Mouse (Mus musculus) kidney, adult 2 months (tissue): Measurements from ENCODE around the gene Igf2bp1. TPM values are rescaled to one million over a fixed set of nuclear protein-coding genes. Genes with fewer than 3 reads are reported as not detected.
A peak's percentile ranks its signal among the peaks of the same experiment; 100 is the strongest.

Experiments
- DNase-seq: peaks from one replicate; pipeline ENCODE4 v3.0.0; 2021
- H3K27ac ChIP-seq: fragments of 200-500 bp; 2 replicates; pipeline ENCODE4 v1.5.1; 2012; ENCODE audit warnings: low read depth, low read length, control low read depth, inconsistent platforms; ENCODE audit not compliant: insufficient read depth
- H3K27me3 ChIP-seq: fragments of 200-500 bp; replicated peaks from 2 replicates; pipeline ENCODE4 v1.6.1; 2012; ENCODE audit warnings: mild to moderate bottlenecking, moderate library complexity, low read length, inconsistent platforms; ENCODE audit not compliant: control insufficient read depth, insufficient read depth
- H3K36me3 ChIP-seq: fragments of 200-500 bp; 2 replicates; pipeline ENCODE4 v1.6.1; 2012; ENCODE audit warnings: mild to moderate bottlenecking, moderate library complexity, low read length, inconsistent platforms; ENCODE audit not compliant: control insufficient read depth, insufficient read depth
- H3K4me1 ChIP-seq: fragments of 200-500 bp; 2 replicates; pipeline ENCODE4 v1.6.1; 2011; ENCODE audit warnings: low read length; ENCODE audit not compliant: control insufficient read depth, insufficient read depth
- H3K4me3 ChIP-seq: fragments of 200-500 bp; 2 replicates; pipeline ENCODE4 v1.5.1; 2011; ENCODE audit warnings: mild to moderate bottlenecking, low read depth, low read length, control low read depth; ENCODE audit not compliant: insufficient read depth
- CTCF ChIP-seq: fragments of 200-500 bp; conservative IDR thresholded peaks from 2 replicates; pipeline ENCODE4 v1.5.1; 2011; ENCODE audit warnings: low read depth, mild to moderate bottlenecking, control low read depth, low read length, moderate library complexity, mixed read lengths; ENCODE audit not compliant: insufficient read depth, insufficient read length
- POLR2A ChIP-seq: fragments of 200-500 bp; IDR thresholded peaks from one replicate; pipeline ENCODE4 v1.6.1; 2011; ENCODE audit warnings: low read depth, low read length, control low read depth
- WGBS: fragments of 180-500 bp; shearing (Covaris S2); methylation state at CpG from one replicate; pipeline ENCODE4 v1.1.7; 2018; 5-methylcytosine and 5-hydroxymethylcytosine counted together
- polyA plus RNA-seq: library from polyadenylated mRNA; depleted of rRNA; stranded (reverse); fragments of >200 nt; gene quantifications from 2 replicates; pipeline ENCODE4 v1.2.3, GENCODE M21; 2012

Gene Igf2bp1
- polyA plus RNA-seq, 1 experiment, result 1.1 TPM

DNA sequence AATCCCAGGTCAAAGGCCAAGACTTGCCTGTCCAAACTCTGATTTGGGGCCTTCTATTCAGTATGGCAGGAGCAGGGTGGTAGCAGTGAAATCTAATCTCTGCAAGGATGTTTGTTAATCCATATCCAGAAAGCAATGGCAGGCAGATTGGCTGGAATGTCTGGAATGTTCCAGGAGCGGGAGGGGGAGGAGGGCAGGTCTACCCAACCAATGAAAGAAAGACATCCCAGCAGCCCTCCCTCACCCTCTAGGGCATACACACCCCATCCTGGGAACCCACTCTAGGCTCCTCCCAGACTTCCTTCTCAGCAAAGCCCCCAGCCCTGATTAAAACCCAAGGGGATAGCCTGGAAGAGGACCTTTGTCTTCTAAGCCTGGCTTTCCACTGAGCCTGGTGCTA is 23.3 kb downstream of the Igf2bp1 start:
- DNase-seq, result peak; percentile 69
- peak overlapping the region; percentile 21; the same call in 1 of the 2 replicates for H3K4me3 ChIP-seq
- WGBS, result 43% methylated on average over 1 of the region's 1 CpGs
- no peaks in the 10 kb centered on the region for H3K27me3 ChIP-seq
- TF ChIP-seq POLR2A, result no peak
- no peak for TF ChIP-seq CTCF
- H3K4me1 ChIP-seq, result peaks cover 10% of the 10 kb centered on the region; the same call in 1 of the 2 replicates
- H3K27ac ChIP-seq, result no peak overlapping the region
- H3K36me3 ChIP-seq, result no peaks in the 10 kb centered on the region

DNA sequence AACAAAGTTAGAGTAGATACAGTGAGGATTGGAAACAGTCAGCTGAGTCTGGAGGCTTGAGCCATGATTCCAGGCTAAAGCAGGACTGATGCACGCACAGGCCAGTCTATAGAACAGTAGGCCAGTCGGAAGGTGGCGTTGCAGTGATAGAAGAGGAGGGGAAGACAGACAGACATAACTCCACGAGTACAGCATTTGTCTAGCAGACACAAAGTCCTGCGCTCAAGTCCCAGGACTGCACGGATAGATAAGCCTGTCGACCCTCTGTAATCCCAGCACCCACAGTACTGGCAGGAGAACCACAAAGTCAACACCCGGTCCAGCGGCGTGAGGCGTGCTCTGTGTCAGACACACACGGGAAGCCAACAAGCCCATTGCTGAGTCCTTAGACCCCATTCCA is 23.9 kb downstream of the Igf2bp1 start:
- no peak for DNase-seq
- TF ChIP-seq CTCF (no peak), POLR2A (no peak)
- 80% methylated on average over 12 of the region's 12 CpGs for WGBS
- Histone ChIP-seq H3K36me3 (no peaks in the 10 kb centered on the region), H3K4me3 (peak overlapping the region; percentile 21; the same call in 1 of the 2 replicates), H3K27me3 (no peaks in the 10 kb centered on the region), H3K27ac (no peak overlapping the region), H3K4me1 (peaks cover 10% of the 10 kb centered on the region; the same call in 1 of the 2 replicates)

DNA sequence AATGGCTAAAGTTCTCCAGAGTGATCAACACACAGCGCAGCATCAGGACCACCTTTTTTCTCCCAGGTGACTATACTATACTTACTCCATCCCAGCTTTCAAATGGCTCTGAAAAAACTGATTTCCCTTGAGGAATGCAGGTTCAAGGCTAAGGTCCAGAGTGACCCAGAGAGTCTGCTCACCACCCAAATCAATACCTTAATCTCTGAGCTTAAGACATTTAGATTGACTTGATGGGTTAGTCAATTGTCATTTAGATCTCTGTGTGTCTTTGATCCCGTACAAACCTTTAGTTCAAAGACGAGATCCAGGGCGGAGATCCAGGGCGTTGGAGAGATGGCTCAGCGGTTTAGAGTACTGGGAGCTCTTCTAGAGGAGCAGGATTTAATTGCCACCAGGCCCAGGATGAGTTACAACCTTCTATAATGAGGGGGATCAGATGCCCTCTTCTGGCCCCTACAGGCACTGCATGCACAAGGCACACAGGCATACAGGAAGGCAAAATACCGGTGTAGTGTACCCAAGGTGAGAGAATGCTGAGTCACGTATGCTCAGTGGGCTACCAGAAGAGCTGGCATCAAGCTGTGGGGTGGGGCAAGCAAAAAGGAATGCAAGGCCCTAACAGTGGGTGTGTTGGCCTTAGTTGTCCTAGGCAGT is 24.9 kb downstream of the Igf2bp1 start:
- Histone ChIP-seq H3K4me3 (no peak overlapping the region), H3K4me1 (peaks cover 10% of the 10 kb centered on the region; the same call in 1 of the 2 replicates), H3K27ac (no peak overlapping the region), H3K27me3 (no peaks in the 10 kb centered on the region), H3K36me3 (no peaks in the 10 kb centered on the region)
- peak; percentile 59 for TF ChIP-seq CTCF
- TF ChIP-seq POLR2A, result no peak
- peak; percentile 52 for DNase-seq
- 67% methylated on average over 8 of the region's 8 CpGs for whole genome bisulfite sequencing

- Histone ChIP-seq H3K27me3 (no peaks in the 10 kb centered on the region), H3K36me3 (no peaks in the 10 kb centered on the region), H3K4me3 (no peak overlapping the region), H3K4me1 (peaks cover 10% of the 10 kb centered on the region; the same call in 1 of the 2 replicates), H3K27ac (no peak overlapping the region)
- 87% methylated on average over 3 of the region's 3 CpGs for WGBS
- DNase-seq, result no peak
- TF ChIP-seq POLR2A (no peak), CTCF (0 out of 2 replicates have a peak, but pooled peaks have one; percentile 7)
These were observed 27.3 kb downstream of the Igf2bp1 start for GRCm38 (mm10) chr11:95978487-95978886.

DNA sequence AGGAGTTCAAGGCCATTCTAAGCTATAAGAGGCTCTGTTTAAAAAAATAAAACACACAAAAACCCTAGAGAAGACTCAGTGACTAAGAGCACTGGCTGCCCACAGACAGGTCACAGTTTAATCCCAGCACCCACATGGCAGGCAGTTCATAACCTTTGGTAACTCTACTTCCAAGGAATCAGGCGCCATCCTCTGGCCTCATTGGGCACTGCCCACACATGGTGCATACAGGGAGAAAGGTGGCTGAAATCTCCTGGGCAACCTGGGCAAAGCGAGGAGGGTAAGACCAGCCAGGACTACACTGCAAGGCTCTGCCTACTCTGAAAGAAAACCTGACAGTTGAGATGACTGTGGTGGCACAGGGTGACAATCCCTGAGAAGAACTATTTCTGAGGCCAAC is 29.4 kb downstream of the Igf2bp1 start:
- WGBS, result 59% methylated on average over 2 of the region's 2 CpGs
- peak; percentile 31 for DNase-seq
- no peak overlapping the region for H3K27ac ChIP-seq
- TF ChIP-seq CTCF (peak; percentile 37; the same call in 1 of the 2 replicates), POLR2A (no peak)
- no peak overlapping the region for H3K4me3 ChIP-seq
- H3K27me3 ChIP-seq, result no peaks in the 10 kb centered on the region
- H3K4me1 ChIP-seq, result peaks cover 4% of the 10 kb centered on the region; the same call in 1 of the 2 replicates
- no peaks in the 10 kb centered on the region for H3K36me3 ChIP-seq

DNA sequence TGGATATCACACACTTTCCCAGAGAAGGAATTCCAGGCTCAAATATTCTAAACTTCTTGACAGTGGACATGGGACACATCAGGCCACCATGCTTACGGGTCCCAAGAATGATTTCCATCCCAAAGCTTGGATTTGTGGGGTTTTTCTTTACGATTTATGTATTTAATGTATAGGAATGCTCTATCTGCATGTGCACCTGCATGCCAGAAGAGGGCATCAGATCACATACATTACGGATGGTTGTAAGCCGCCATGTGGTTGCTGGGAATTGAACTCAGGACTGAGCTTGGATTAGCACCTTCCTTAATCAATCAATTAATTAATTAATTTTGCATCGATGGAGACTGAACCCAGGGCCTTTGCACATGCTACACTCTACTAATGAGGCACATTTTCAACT is 30.0 kb downstream of the Igf2bp1 start:
- no peak for TF ChIP-seq CTCF
- TF ChIP-seq POLR2A, result no peak
- H3K36me3 ChIP-seq, result no peaks in the 10 kb centered on the region
- no peak overlapping the region for H3K27ac ChIP-seq
- H3K4me1 ChIP-seq, result peaks cover 4% of the 10 kb centered on the region; the same call in 1 of the 2 replicates
- H3K4me3 ChIP-seq, result no peak overlapping the region
- no peak for DNase-seq
- 95% methylated on average over 5 of the region's 5 CpGs for WGBS
- H3K27me3 ChIP-seq, result no peaks in the 10 kb centered on the region

- Histone ChIP-seq H3K27ac (no peak overlapping the region), H3K4me3 (no peak overlapping the region), H3K27me3 (no peaks in the 10 kb centered on the region), H3K4me1 (no peaks in the 10 kb centered on the region), H3K36me3 (no peaks in the 10 kb centered on the region)
- no peak for DNase-seq
- 51% methylated on average over 6 of the region's 6 CpGs for WGBS
- no peak; the same call in 1 of the 2 replicates for TF ChIP-seq CTCF
- TF ChIP-seq POLR2A, result no peak
These were observed 32.6 kb downstream of the Igf2bp1 start for GRCm38 (mm10) chr11:95973187-95973586.

GRCm38 (mm10) chr11:95963304-95963703 is 42.4 kb downstream of the Igf2bp1 start:
- Histone ChIP-seq H3K4me1 (no peaks in the 10 kb centered on the region), H3K27me3 (no peaks in the 10 kb centered on the region), H3K4me3 (no peak overlapping the region), H3K27ac (no peak overlapping the region), H3K36me3 (no peaks in the 10 kb centered on the region)
- DNase-seq, result no peak
- TF ChIP-seq POLR2A, result no peak
- no peak for TF ChIP-seq CTCF
- 74% methylated on average over 7 of the region's 7 CpGs for WGBS
